Mouse (Mus musculus) gonadal fat pad, adult 2 months (tissue): Measurements from ENCODE around the gene Slc12a7. TPM values are rescaled to one million over a fixed set of nuclear protein-coding genes. Genes with fewer than 3 reads are reported as not detected.
"Not testable (repeated sequence)": the region's sequence is repeated elsewhere in the genome, so short reads cannot be mapped to it uniquely, and the experiment has no call there.

Experiments used
- DNase-seq: peaks from one replicate; pipeline ENCODE4 v3.0.0-alpha.2; 2012; ENCODE audit warnings: low read depth
- polyA plus RNA-seq: library from polyadenylated mRNA; depleted of rRNA; stranded (reverse); fragments of >200 nt; gene quantifications from 2 replicates; pipeline ENCODE4 v1.2.3, GENCODE M21; 2012

Slc12a7 gene
- polyA plus RNA-seq, 1 experiment = 36.2 TPM

GRCm38 (mm10) chr13:73718225-73718624 is 14.7 kb upstream of the Slc12a7 start:
- DNase-seq = no peak

GRCm38 (mm10) chr13:73720241-73720640 is 12.7 kb upstream of the Slc12a7 start:
- DNase-seq = no peak

- no peak for DNase-seq
Observed at GRCm38 (mm10) chr13:73723081-73723668, 9.7 kb upstream of the Slc12a7 start.

GRCm38 (mm10) chr13:73725315-73725714 is 7.6 kb upstream of the Slc12a7 start:
- DNase-seq = no peak

- DNase-seq = no peak
Observed at GRCm38 (mm10) chr13:73727621-73728025, 5.3 kb upstream of the Slc12a7 start.

GRCm38 (mm10) chr13:73728633-73729032 is 4.3 kb upstream of the Slc12a7 start:
- DNase-seq = no peak

GRCm38 (mm10) chr13:73730913-73731312 is 2.0 kb upstream of the Slc12a7 start:
- DNase-seq = no peak

GRCm38 (mm10) chr13:73732235-73732634 is 659 bp upstream of the Slc12a7 start:
- no peak for DNase-seq

- DNase-seq = no peak
Observed at GRCm38 (mm10) chr13:73734379-73734778, 1.5 kb downstream of the Slc12a7 start.

- no peak for DNase-seq
Observed at GRCm38 (mm10) chr13:73735270-73735669, 2.4 kb downstream of the Slc12a7 start.

- no peak for DNase-seq
Observed at GRCm38 (mm10) chr13:73735928-73736327, 3.0 kb downstream of the Slc12a7 start.

GRCm38 (mm10) chr13:73736943-73737342 is 4.0 kb downstream of the Slc12a7 start:
- DNase-seq = no peak

- not testable (repeated sequence) for DNase-seq
Observed at GRCm38 (mm10) chr13:73740399-73740944, 7.6 kb downstream of the Slc12a7 start.

- no peak for DNase-seq
Observed at GRCm38 (mm10) chr13:73742944-73743343, 10.1 kb downstream of the Slc12a7 start.

- DNase-seq = no peak
Observed at GRCm38 (mm10) chr13:73743662-73744061, 10.8 kb downstream of the Slc12a7 start.

GRCm38 (mm10) chr13:73748663-73749440 is 16.0 kb downstream of the Slc12a7 start:
- no peak for DNase-seq

- DNase-seq = no peak
Observed at GRCm38 (mm10) chr13:73750435-73750834, 17.5 kb downstream of the Slc12a7 start.

GRCm38 (mm10) chr13:73751284-73751683 is 18.4 kb downstream of the Slc12a7 start:
- no peak for DNase-seq

- no peak for DNase-seq
Observed at GRCm38 (mm10) chr13:73755809-73756208, 22.9 kb downstream of the Slc12a7 start.

GRCm38 (mm10) chr13:73756916-73757315 is 24.0 kb downstream of the Slc12a7 start:
- DNase-seq = no peak

GRCm38 (mm10) chr13:73757362-73757761 is 24.5 kb downstream of the Slc12a7 start:
- DNase-seq = no peak

GRCm38 (mm10) chr13:73759596-73759995 is 26.7 kb downstream of the Slc12a7 start:
- no peak for DNase-seq

GRCm38 (mm10) chr13:73760126-73760525 is 27.2 kb downstream of the Slc12a7 start:
- no peak for DNase-seq
